Mouse (Mus musculus): ENCODE results near the gene Rnf19b. TPM values are rescaled to one million over a fixed set of nuclear protein-coding genes. Genes with fewer than 3 reads are reported as not detected.

The Rnf19b gene
- polyA plus RNA-seq, 1 experiment from 2014 or later = 15.6 TPM

DNA sequence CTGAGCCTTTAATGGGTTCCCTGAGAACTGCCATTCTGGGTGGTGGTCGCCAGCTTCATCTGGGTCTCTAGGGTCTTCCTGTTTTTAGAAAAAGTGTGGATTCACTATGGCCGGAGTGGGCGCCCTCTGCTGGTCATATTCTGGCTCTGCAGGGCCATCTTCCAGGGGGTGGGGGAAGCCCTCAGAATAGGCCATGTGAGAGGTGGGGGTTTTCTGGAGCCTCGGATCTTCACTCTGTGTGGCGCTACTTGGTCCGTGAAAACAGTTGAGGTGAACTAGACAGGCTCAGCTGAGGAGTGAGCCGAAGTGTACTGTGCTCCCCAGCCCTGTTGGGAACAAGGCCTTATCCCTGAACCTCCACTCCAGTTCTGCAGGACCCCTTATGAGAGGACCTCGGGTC lies 72.1 kb downstream of the Rnf19b start:
- Histone ChIP-seq H3K27me3 (peaks cover 54% of the 10 kb centered on the region), H3K4me3 (replicated peaks) (peak overlapping the region; percentile 15; the same call in 1 of the 2 replicates), H3K4me2 (peak overlapping the region; percentile 42), H3K27ac (no peak overlapping the region), H3K4me1 (peaks cover 45% of the 10 kb centered on the region), H3K9ac (0 out of 2 replicates have a peak overlapping the region, but pooled peaks have one; percentile 12), H3K36me3 (replicated peaks) (no peaks in the 10 kb centered on the region), H3K9me3 (no peaks in the 10 kb centered on the region)
- WGBS = 3% methylated on average over 8 of the region's 8 CpGs
- peak; percentile 56; the same call in 1 of the 2 replicates for ATAC-seq (ENCODE audit: low FRiP score)

DNA sequence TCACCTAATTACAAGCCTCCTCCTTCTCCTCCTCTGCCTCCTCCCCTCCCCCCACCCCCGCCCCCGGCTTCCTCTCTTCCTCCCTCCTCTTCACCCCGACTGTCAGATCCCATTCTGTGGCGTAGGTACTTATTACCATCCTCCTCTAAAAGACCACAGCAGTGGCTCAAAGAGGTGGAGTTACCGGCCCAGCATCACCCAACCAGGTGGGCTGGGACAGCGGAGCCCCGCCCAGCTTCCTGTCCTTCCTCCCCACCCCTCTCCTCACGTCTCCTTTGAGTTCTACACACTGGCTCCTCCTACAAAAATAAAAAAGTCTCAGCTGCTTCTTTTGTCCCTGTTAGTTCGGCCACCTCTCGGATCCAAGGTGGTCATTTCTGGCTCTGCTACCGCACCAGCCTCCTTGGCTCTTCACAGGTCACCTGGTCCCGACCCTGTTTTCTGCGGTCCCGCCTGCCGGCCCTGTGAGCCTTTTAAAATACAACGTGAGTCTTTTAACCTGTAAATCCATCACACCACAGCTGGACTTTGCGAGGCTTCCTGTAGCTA lies 72.8 kb downstream of the Rnf19b start:
- Histone ChIP-seq H3K27ac (no peak overlapping the region), H3K36me3 (replicated peaks) (no peaks in the 10 kb centered on the region), H3K4me2 (peak overlapping the region; percentile 42), H3K27me3 (peaks cover 54% of the 10 kb centered on the region), H3K4me1 (peaks cover 39% of the 10 kb centered on the region), H3K9ac (no peak overlapping the region), H3K4me3 (replicated peaks) (peak overlapping the region; percentile 15), H3K9me3 (no peaks in the 10 kb centered on the region)
- 6% methylated on average over 15 of the region's 17 CpGs for WGBS
- ATAC-seq (ENCODE audit: low FRiP score) = peak; percentile 24; the same call in 1 of the 2 replicates

DNA sequence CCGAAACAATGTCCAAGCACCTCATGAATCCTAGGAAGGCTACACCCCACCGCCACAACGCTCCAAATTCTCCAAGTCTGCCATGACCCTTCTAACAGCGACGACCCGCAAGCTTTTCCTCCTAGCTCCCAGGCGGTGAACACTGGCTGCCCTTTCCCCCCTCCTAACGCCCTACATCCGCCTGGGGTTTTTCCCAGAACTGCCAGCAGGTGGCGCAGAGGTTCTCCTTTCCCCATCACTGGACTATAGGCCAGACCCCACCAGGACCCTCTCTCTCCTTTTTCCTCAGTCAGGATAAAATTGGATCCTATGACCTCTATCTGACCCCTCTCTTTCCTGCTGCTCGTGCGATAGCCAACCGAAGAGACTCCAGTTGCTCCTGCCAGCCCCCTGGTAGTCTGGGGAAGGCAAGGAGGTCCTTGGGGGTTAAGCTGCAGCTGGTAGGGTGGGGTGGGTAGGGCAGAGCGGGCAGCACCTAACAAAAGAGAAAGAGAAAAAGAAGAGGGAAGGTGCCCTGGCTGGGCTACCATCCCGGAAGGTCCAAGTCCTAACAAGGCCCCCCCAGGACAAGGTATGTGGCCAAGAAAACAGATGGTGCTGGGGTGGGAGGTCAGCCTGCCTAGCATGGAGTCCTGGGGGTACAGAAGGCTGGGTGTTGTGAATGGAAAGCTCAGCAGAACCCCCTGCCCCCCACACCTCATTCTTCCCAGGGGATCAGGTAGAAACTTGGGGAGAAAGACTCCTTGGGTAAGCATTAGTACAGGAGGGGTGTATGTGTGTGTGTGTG lies 76.9 kb downstream of the Rnf19b start:
- ATAC-seq (ENCODE audit: low FRiP score) = peak; percentile 49
- peaks cover 68% of the 10 kb centered on the region for H3K27me3 ChIP-seq
- no peak overlapping the region for H3K27ac ChIP-seq

More for the DNA sequence above, 76.9 kb downstream of the Rnf19b start:
- Histone ChIP-seq H3K9me3 (no peaks in the 10 kb centered on the region), H3K4me1 (peaks cover 32% of the 10 kb centered on the region), H3K36me3 (replicated peaks) (no peaks in the 10 kb centered on the region), H3K4me2 (peak overlapping the region; percentile 24; the same call in 1 of the 2 replicates), H3K4me3 (replicated peaks) (no peak overlapping the region; the same call in 1 of the 2 replicates), H3K9ac (no peak overlapping the region)
- 9% methylated on average over 15 of the region's 15 CpGs for WGBS

Other genes starting within 250 kb of the Rnf19b start
- 12.5 and 12.6 TPM in 2 replicates for gene Trim62, start 174.7 kb upstream of the Rnf19b start, polyA plus RNA-seq (2016; fragmentation: Nextera tagmentation; extraction: Ambion mirVana)
- 12.0 and 15.0 TPM in 2 replicates for gene Azin2, start 95.8 kb upstream of the Rnf19b start, polyA plus RNA-seq (2016; fragmentation: Nextera tagmentation; extraction: Ambion mirVana)
- gene Ak2, start 66.3 kb upstream of the Rnf19b start, polyA plus RNA-seq (2016; fragmentation: Nextera tagmentation; extraction: Ambion mirVana) = 162 and 173 TPM in 2 replicates
- gene Tmem54, start 47.3 kb downstream of the Rnf19b start, polyA plus RNA-seq (2016; fragmentation: Nextera tagmentation; extraction: Ambion mirVana) = 0.54 and 1.9 TPM in 2 replicates
- gene Hpca, start 63.8 kb downstream of the Rnf19b start, polyA plus RNA-seq (2016; fragmentation: Nextera tagmentation; extraction: Ambion mirVana) = 6.0 and 6.4 TPM in 2 replicates
- 0.86 and 1.1 TPM in 2 replicates for gene Fndc5, start 78.7 kb downstream of the Rnf19b start, polyA plus RNA-seq (2016; fragmentation: Nextera tagmentation; extraction: Ambion mirVana)
- gene S100pbp, start 131.5 kb downstream of the Rnf19b start, polyA plus RNA-seq (2016; fragmentation: Nextera tagmentation; extraction: Ambion mirVana) = 26.2 and 31.6 TPM in 2 replicates
- gene Yars, start 131.5 kb downstream of the Rnf19b start, polyA plus RNA-seq (2016; fragmentation: Nextera tagmentation; extraction: Ambion mirVana) = 103 TPM in 2 replicates
- 4.4 and 4.7 TPM in 2 replicates for gene C77080, start 203.1 kb downstream of the Rnf19b start, polyA plus RNA-seq (2016; fragmentation: Nextera tagmentation; extraction: Ambion mirVana)
- 0.29 and 0.40 TPM in 2 replicates for gene Sync, start 229.3 kb downstream of the Rnf19b start, polyA plus RNA-seq (2016; fragmentation: Nextera tagmentation; extraction: Ambion mirVana)